Comparison of ENCODE assay signal across 19 mouse cellular contexts in genomic region chr10:77093817-77094216, GRCm38 (mm10).
DNase-seq lines count a peak whose midpoint lies in the region; TF ChIP-seq lines count a peak whose summit lies in the region.
"Had no signal": no experiment of that assay in that cellular context is flagged by ENCODE, and none has a peak within 500 bp of the region (broad histone marks: within the 10 kb centered on the region; RNA-seq: fewer than 3 reads in every experiment).

No protein-coding gene starts in this region.

- DNase-seq in cerebellum, postnatal 25 days: peak; percentile 44 to 67
- DNase-seq in cerebellum, adult 11-12 months: no peak
- DNase-seq in layer of hippocampus, adult 2 months (ENCODE audit: low spot score in 2 of 2): peak; percentile 20 to 61
- no peak for DNase-seq in layer of hippocampus, postnatal 10 days (ENCODE audit: low spot score in 2 of 2)
- DNase-seq in right cerebral cortex, postnatal 25 days: peak; percentile 40
- DNase-seq in right cerebral cortex, postnatal 14 days: no peak
- no peak for DNase-seq in kidney, postnatal 25 days
- DNase-seq: adrenal gland, postnatal 25 days; embryo, embryonic 11 days; heart, postnatal 10 days; liver, embryonic 13.5 days; midbrain, embryonic 14.5 days had no signal

- no peak for TF ChIP-seq CTCF in layer of hippocampus, adult 2 months (conservative IDR thresholded peaks at IDR 0.05)

- no peak overlapping the region for H3K4me3 ChIP-seq in layer of hippocampus, adult 2 months
- H3K4me3 ChIP-seq: embryonic facial prominence, embryonic 15.5 days; forebrain, embryonic 10.5 days; heart, embryonic 10.5 days; liver, embryonic 13.5 days; myocyte; neural tube, embryonic 15.5 days; stomach, embryonic 15.5 days had no signal

- peak overlapping the region; percentile 46; the same call in 1 of the 2 replicates for H3K27ac ChIP-seq in layer of hippocampus, adult 2 months
- H3K27ac ChIP-seq: embryonic facial prominence, embryonic 15.5 days; forebrain, embryonic 10.5 days; heart, embryonic 10.5 days; hindbrain, embryonic 14.5 days; neural tube, embryonic 15.5 days; stomach, embryonic 15.5 days had no signal

Comparison
In these comparisons a context has a peak if more than half of its experiments do, and no peak if none do; other contexts are left out.
1. DNase-seq: peak in cerebellum, postnatal 25 days (2 of 2), layer of hippocampus, adult 2 months (2 of 2) and right cerebral cortex, postnatal 25 days (single experiment); none in cerebellum, adult 11-12 months (single experiment), layer of hippocampus, postnatal 10 days (0 of 2), right cerebral cortex, postnatal 14 days (single experiment) and kidney, postnatal 25 days (0 of 2).